Mouse (Mus musculus) MEL (cell line): Measurements from ENCODE around the gene Spcs3.

Experiments
- CTCF ChIP-seq, 3 experiments: IDR thresholded peaks in 2 of 3; conservative IDR thresholded peaks in 1 of 3; 2 replicates each; pipeline ENCODE4 v1.5.1; 2011 to 2012; ENCODE audit warnings: low read length in 3 of 3, low read depth in 2 of 3, mild to moderate bottlenecking in 2 of 3, improper control_type of control experiment in 1 of 3, inconsistent platforms in 1 of 3, mixed read lengths in 1 of 3, moderate library complexity in 1 of 3; ENCODE audit not compliant: control insufficient read depth in 1 of 3, insufficient read depth in 1 of 3, poor library complexity in 1 of 3, severe bottlenecking in 1 of 3
- GATA1 ChIP-seq: IDR thresholded peaks from 2 replicates; pipeline ENCODE4 v1.6.1; 2011; ENCODE audit warnings: low read depth, low read length, improper control_type of control experiment
- HCFC1 ChIP-seq: IDR thresholded peaks from 2 replicates; pipeline ENCODE4 v1.6.1; 2012; ENCODE audit warnings: low read depth, mild to moderate bottlenecking, inconsistent platforms, low read length, improper control_type of control experiment, moderate library complexity
- MYB ChIP-seq: IDR thresholded peaks from 2 replicates; pipeline ENCODE4 v1.6.1; 2011; ENCODE audit warnings: mild to moderate bottlenecking, low read depth, low read length, improper control_type of control experiment
- POLR2A ChIP-seq, 2 experiments: IDR thresholded peaks; 2 replicates each; pipeline ENCODE4 v1.6.1; 2011 to 2012; ENCODE audit warnings: low read length in 2 of 2, mild to moderate bottlenecking in 2 of 2, control low read depth in 1 of 2, improper control_type of control experiment in 1 of 2, low read depth in 1 of 2, moderate library complexity in 1 of 2; ENCODE audit not compliant: control insufficient read depth in 1 of 2, insufficient read depth in 1 of 2, poor library complexity in 1 of 2
- SMC3 ChIP-seq: IDR thresholded peaks from 2 replicates; pipeline ENCODE4 v1.6.1; 2011; ENCODE audit warnings: low read depth, low read length, improper control_type of control experiment
- TBP ChIP-seq: IDR thresholded peaks from 2 replicates; pipeline ENCODE4 v1.8.0; 2011; ENCODE audit warnings: low read depth, low read length, improper control_type of control experiment
- TCF12 ChIP-seq: IDR thresholded peaks from 2 replicates; pipeline ENCODE4 v1.6.1; 2014; ENCODE audit warnings: low read depth, mild to moderate bottlenecking, inconsistent platforms, low read length, improper control_type of control experiment, moderate library complexity
- USF1 ChIP-seq: IDR thresholded peaks from 2 replicates; pipeline ENCODE4 v1.6.1; 2014; ENCODE audit warnings: low read depth, mild to moderate bottlenecking, inconsistent platforms, low read length, improper control_type of control experiment, moderate library complexity

DNA sequence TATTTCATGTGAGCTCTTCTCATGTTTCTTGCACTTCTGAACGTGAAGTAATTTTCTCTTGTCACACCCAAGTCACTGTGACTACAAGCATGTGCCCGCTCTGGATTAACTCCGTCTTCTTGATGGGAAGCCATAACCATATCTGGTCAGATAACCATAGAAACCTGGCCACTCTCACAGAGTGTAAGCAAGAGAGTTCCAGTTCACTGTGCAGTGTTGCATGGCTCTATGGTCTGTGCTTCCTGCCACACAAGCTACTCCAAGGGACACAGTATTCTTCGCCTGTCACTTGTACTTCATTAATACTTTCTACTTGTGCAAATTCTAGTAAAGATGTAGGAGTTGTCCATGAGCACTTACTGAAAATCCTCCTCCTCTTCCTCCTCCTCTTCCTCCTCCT, 37.9 kb downstream of the Spcs3 start:
- TF ChIP-seq TBP (no peak), TCF12 (no peak), HCFC1 (no peak), CTCF (IDR thresholded peaks at IDR 0.05 in 2 of 3, conservative IDR thresholded peaks at IDR 0.05 in 1 of 3; ENCODE audit: control insufficient read depth in 1 of 3, insufficient read depth in 1 of 3, low read depth in 2 of 3, low read length in 3 of 3, poor library complexity in 1 of 3, severe bottlenecking in 1 of 3) (no peak), MYB (no peak), GATA1 (no peak), POLR2A (IDR thresholded peaks at IDR 0.05; ENCODE audit: control insufficient read depth in 1 of 2, insufficient read depth in 1 of 2, low read depth in 1 of 2, low read length in 2 of 2, poor library complexity in 1 of 2) (no peak), USF1 (no peak), SMC3 (no peak)
